Mouse (Mus musculus) bone marrow macrophage, adult 2 months (primary cell): Measurements from ENCODE around the gene Atcay. TPM values are rescaled to one million over a fixed set of nuclear protein-coding genes. Genes with fewer than 3 reads are reported as not detected.

Experiments used
- H3K27ac ChIP-seq: 2 replicates; pipeline ENCODE4 v1.5.1; 2012; ENCODE audit warnings: low read depth, low read length; ENCODE audit not compliant: insufficient read depth
- H3K4me1 ChIP-seq: 2 replicates; pipeline ENCODE4 v1.6.1; 2012; ENCODE audit warnings: low read length; ENCODE audit not compliant: control insufficient read depth, insufficient read depth
- H3K4me3 ChIP-seq: 2 replicates; pipeline ENCODE4 v1.5.1; 2012; ENCODE audit warnings: mild to moderate bottlenecking, low read length, moderate library complexity; ENCODE audit not compliant: insufficient read depth
- CTCF ChIP-seq: IDR thresholded peaks from 2 replicates; pipeline ENCODE4 v1.5.1; 2012; ENCODE audit warnings: low read depth, mild to moderate bottlenecking, low read length, moderate library complexity
- POLR2A ChIP-seq: IDR thresholded peaks from 2 replicates; pipeline ENCODE4 v1.6.1; 2012; ENCODE audit warnings: mild to moderate bottlenecking, low read depth, low read length, borderline replicate concordance
- polyA plus RNA-seq: library from polyadenylated mRNA; stranded (reverse); fragments of >200 nt; gene quantifications from 2 replicates; pipeline ENCODE4 v1.2.4, GENCODE M21; 2012; ENCODE audit not compliant: missing spikeins, insufficient read depth, insufficient read length

Gene Atcay
- polyA plus RNA-seq, 1 experiment = not detected

DNA sequence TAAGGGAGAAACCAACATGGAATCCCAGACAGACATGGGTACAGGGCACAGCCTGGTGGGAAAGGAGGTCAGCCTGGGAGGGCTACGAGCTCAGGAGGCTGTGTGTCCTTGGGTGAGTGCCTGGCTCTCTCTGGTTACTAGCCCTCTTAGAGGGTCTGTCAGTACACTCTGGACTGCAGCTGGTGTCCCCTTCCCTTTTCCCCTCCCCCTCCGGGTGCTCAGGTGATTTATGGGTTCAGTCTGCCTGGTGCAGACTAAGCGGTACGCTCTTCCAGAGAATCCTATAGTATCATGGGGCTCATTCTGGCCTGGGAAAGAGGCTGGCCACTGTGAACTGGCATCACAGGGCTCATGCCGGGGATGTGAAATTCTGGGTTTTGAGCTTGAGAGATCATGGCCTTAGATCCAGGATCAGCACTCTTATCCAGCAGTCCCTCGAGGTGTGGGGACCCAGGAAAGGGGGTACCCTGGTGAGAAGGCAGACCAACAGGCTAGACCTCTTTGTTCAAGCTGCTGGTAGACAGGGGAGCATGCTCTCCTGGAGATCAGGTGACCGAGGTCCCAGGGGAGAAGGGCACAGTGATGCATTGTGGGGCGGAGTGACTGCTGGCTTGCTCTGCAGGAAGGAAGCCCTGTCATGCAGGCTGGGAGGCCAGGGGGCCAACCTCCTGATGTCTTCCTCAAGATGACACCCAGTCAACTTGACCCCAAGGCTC is 68.9 kb downstream of the Atcay start:
- no peak for TF ChIP-seq POLR2A
- no peak for TF ChIP-seq CTCF
- Histone ChIP-seq H3K4me3 (no peak overlapping the region), H3K27ac (no peak overlapping the region), H3K4me1 (peaks cover 13% of the 10 kb centered on the region)

DNA sequence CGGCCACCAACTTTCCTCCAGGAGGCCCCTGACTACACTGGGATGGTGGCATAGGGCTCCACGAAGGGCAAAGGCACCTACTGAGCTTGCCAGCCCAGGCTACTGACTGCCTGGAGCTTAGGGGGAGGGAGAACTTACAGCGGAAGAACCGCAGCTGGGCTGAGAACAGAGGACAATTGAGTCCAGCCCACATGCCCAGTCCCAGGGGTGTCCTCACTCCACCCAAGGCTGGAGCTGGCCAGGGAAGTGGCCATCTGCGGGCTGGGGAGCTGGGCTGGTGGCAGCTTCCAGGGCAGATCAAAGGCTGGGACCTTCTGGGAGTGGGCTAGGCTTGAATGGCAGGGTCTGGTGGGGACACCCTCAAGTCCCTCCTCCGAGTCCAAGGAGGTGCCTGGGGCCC is 75.9 kb downstream of the Atcay start:
- no peak overlapping the region for H3K4me3 ChIP-seq

More for the DNA sequence above, 75.9 kb downstream of the Atcay start:
- no peak for TF ChIP-seq CTCF
- TF ChIP-seq POLR2A = no peak
- Histone ChIP-seq H3K4me1 (peaks cover 2% of the 10 kb centered on the region; the same call in 1 of the 2 replicates), H3K27ac (no peak overlapping the region)

Other genes starting within 250 kb of the Atcay start
- gene Gng7, start 215.9 kb downstream of the Atcay start, polyA plus RNA-seq = 3.5 and 4.6 TPM in 2 replicates
- not detected in 2 replicates for gene Diras1, start 205.2 kb downstream of the Atcay start, polyA plus RNA-seq
- 14.0 and 14.5 TPM in 2 replicates for gene Slc39a3, start 193.4 kb downstream of the Atcay start, polyA plus RNA-seq
- 58.5 and 66.8 TPM in 2 replicates for gene Sgta, start 170.7 kb downstream of the Atcay start, polyA plus RNA-seq
- gene Thop1, start 160.8 kb downstream of the Atcay start, polyA plus RNA-seq = 7.4 and 10.8 TPM in 2 replicates
- 1.3 TPM in 2 replicates for gene Creb3l3, start 132.0 kb downstream of the Atcay start, polyA plus RNA-seq
- 71.4 and 77.6 TPM in 2 replicates for gene Map2k2, start 124.9 kb downstream of the Atcay start, polyA plus RNA-seq
- 52.0 and 54.9 TPM in 2 replicates for gene Zbtb7a, start 95.6 kb downstream of the Atcay start, polyA plus RNA-seq
- 21.9 and 28.2 TPM in 2 replicates for gene Pias4, start 62.9 kb downstream of the Atcay start, polyA plus RNA-seq
- 877 and 1,003 TPM in 2 replicates for gene Eef2, start 54.2 kb downstream of the Atcay start, polyA plus RNA-seq
- 36.4 and 39.8 TPM in 2 replicates for gene Dapk3, start 47.8 kb downstream of the Atcay start, polyA plus RNA-seq
- not detected in 2 replicates for gene 4930442H23Rik, start 47.0 kb downstream of the Atcay start, polyA plus RNA-seq
- gene Nmrk2, start 28.8 kb downstream of the Atcay start, polyA plus RNA-seq = not detected in 2 replicates
- 2.7 and 3.0 TPM in 2 replicates for gene Zfr2, start 2.3 kb upstream of the Atcay start, polyA plus RNA-seq
- 10.8 and 14.4 TPM in 2 replicates for gene Matk, start 22.1 kb upstream of the Atcay start, polyA plus RNA-seq
- gene Mrpl54, start 36.1 kb upstream of the Atcay start, polyA plus RNA-seq = 46.5 and 51.1 TPM in 2 replicates
- gene Apba3, start 36.1 kb upstream of the Atcay start, polyA plus RNA-seq = 34.3 and 36.1 TPM in 2 replicates
- gene Tjp3, start 60.7 kb upstream of the Atcay start, polyA plus RNA-seq = 9.2 and 9.8 TPM in 2 replicates
- 90.9 and 106 TPM in 2 replicates for gene Pip5k1c, start 62.1 kb upstream of the Atcay start, polyA plus RNA-seq
- gene Cactin, start 90.3 kb upstream of the Atcay start, polyA plus RNA-seq = 18.1 and 18.2 TPM in 2 replicates
- not detected in 2 replicates for gene Tbxa2r, start 97.9 kb upstream of the Atcay start, polyA plus RNA-seq
- not detected in 2 replicates for gene Gipc3, start 112.4 kb upstream of the Atcay start, polyA plus RNA-seq
- gene Hmg20b, start 119.6 kb upstream of the Atcay start, polyA plus RNA-seq = 52.2 and 53.3 TPM in 2 replicates
- 80.9 and 86.2 TPM in 2 replicates for gene Mfsd12, start 126.7 kb upstream of the Atcay start, polyA plus RNA-seq
- not detected in 2 replicates for gene 4930404N11Rik, start 135.0 kb upstream of the Atcay start, polyA plus RNA-seq
- gene Fzr1, start 147.7 kb upstream of the Atcay start, polyA plus RNA-seq = 32.6 and 35.0 TPM in 2 replicates
- gene Dohh, start 153.6 kb upstream of the Atcay start, polyA plus RNA-seq = 23.1 and 29.5 TPM in 2 replicates
- gene Gm48551, start 153.6 kb upstream of the Atcay start, polyA plus RNA-seq = 0.75 and 2.2 TPM in 2 replicates
- gene Gm48552, start 158.2 kb upstream of the Atcay start, polyA plus RNA-seq = not detected in 2 replicates
- 41.9 and 45.5 TPM in 2 replicates for gene Smim24, start 162.2 kb upstream of the Atcay start, polyA plus RNA-seq
- 31.8 and 38.6 TPM in 2 replicates for gene Nfic, start 224.8 kb upstream of the Atcay start, polyA plus RNA-seq